Mouse (Mus musculus) heart, postnatal 0 days (tissue): ENCODE measurements around the gene Pan2. TPM values are rescaled to one million over a fixed set of nuclear protein-coding genes. Genes with fewer than 3 reads are reported as not detected.

ENCODE experiments used
- ATAC-seq: fragments of 200-750 bp; cut with Nextera tagmentation; 2 replicates; pipeline ENCODE4 v1.8.0; 2017; ENCODE audit warnings: low read depth, moderate number of reproducible peaks, moderate library complexity; ENCODE audit not compliant: insufficient read depth
- DNase-seq: peaks from one replicate; pipeline ENCODE4 v3.0.0-alpha.2; 2016; ENCODE audit warnings: low spot score
- H3K27ac ChIP-seq: fragments of 300-500 bp; sonication (generic); 2 replicates; pipeline ENCODE4 v1.5.1; 2014; ENCODE audit warnings: low read depth, mild to moderate bottlenecking
- H3K27me3 ChIP-seq: fragments of 300-500 bp; sonication (generic); 2 replicates; pipeline ENCODE4 v1.6.1; 2014; ENCODE audit warnings: low read length, mixed read lengths; ENCODE audit not compliant: control insufficient read depth, insufficient read depth
- H3K36me3 ChIP-seq: fragments of 300-500 bp; sonication (generic); replicated peaks from 2 replicates; pipeline ENCODE4 v1.6.1; 2014; ENCODE audit warnings: low read length, mixed read lengths; ENCODE audit not compliant: control insufficient read depth, insufficient read depth
- H3K4me1 ChIP-seq: fragments of 300-500 bp; sonication (generic); 2 replicates; pipeline ENCODE4 v1.6.1; 2014; ENCODE audit warnings: antibody characterized with exemption; ENCODE audit not compliant: control insufficient read depth, insufficient read depth
- H3K4me2 ChIP-seq: fragments of 300-500 bp; sonication (generic); 2 replicates; pipeline ENCODE4 v1.6.1; 2014; ENCODE audit warnings: low read depth, mild to moderate bottlenecking, low read length, moderate library complexity
- H3K4me3 ChIP-seq: fragments of 300-500 bp; sonication (generic); 2 replicates; pipeline ENCODE4 v1.5.1; 2014; ENCODE audit warnings: low read depth, low read length
- H3K9ac ChIP-seq: fragments of 300-500 bp; sonication (generic); replicated peaks from 2 replicates; pipeline ENCODE4 v1.6.1; 2014; ENCODE audit warnings: low read depth, low read length, mixed read lengths
- H3K9me3 ChIP-seq: fragments of 300-500 bp; sonication (generic); replicated peaks from 2 replicates; pipeline ENCODE4 v1.6.1; 2016; ENCODE audit warnings: low read length; ENCODE audit not compliant: control insufficient read depth
- CTCF ChIP-seq: IDR thresholded peaks from 2 replicates; pipeline ENCODE4 v1.5.1; 2016; ENCODE audit warnings: antibody characterized with exemption, control low read depth, low read depth
- EP300 ChIP-seq: IDR thresholded peaks from 2 replicates; pipeline ENCODE4 v1.6.1; 2016; ENCODE audit warnings: antibody characterized with exemption, low read depth
- WGBS: fragments of 180-500 bp; shearing (Covaris S2); extraction: QIAGEN DNeasy Blood & Tissue Kit; methylation state at CpG from one replicate; pipeline ENCODE4 v1.1.7; 2014; 5-methylcytosine and 5-hydroxymethylcytosine counted together
- polyA plus RNA-seq: library from polyadenylated mRNA; unstranded; fragments of >200 nt; fragmentation: Nextera tagmentation; extraction: Ambion mirVana; gene quantifications from 2 replicates; pipeline ENCODE4 v1.2.1, GENCODE M21; 2015
- total RNA-seq: library from RNA; depleted of rRNA; stranded (reverse); fragments of >200 nt; gene quantifications from 2 replicates; pipeline ENCODE4 v1.2.3, GENCODE M21; 2014; ENCODE audit warnings: low replicate concordance

Pan2 gene
- total and polyA plus RNA-seq, 2 experiments from 2014 or later: 13.4 to 24.1 TPM

- peak within 1 kb of the TSS; percentile 90 for H3K4me2 ChIP-seq
- ATAC-seq: peak; percentile 96
- H3K27ac ChIP-seq: peak within 1 kb of the TSS; percentile 97
- 1% methylated on average over 61 of the region's 61 CpGs for WGBS
- TF ChIP-seq EP300: no peak
- no peak for TF ChIP-seq CTCF
- H3K27me3 ChIP-seq: no peaks in the 10 kb centered on the region
- H3K4me1 ChIP-seq: peaks cover 41% of the 10 kb centered on the region
- no peaks in the 10 kb centered on the region for H3K36me3 ChIP-seq
- peak within 1 kb of the TSS; percentile 80 for H3K4me3 ChIP-seq
- H3K9ac ChIP-seq: peak within 1 kb of the TSS; percentile 86
- no peaks in the 10 kb centered on the region for H3K9me3 ChIP-seq
- DNase-seq: peak; percentile 97
Observed at GRCm38 (mm10) chr10:128337306-128338181, 34.4 kb downstream of the Pan2 start, which contains the start of gene Cs. TSS of gene Cs (plus strand) at chr10:128337734.

GRCm38 (mm10) chr10:128338415-128338814 lies 35.3 kb downstream of the Pan2 start:
- 5% methylated on average over 5 of the region's 5 CpGs for WGBS

GRCm38 (mm10) chr10:128338948-128339347 lies 35.8 kb downstream of the Pan2 start:
- H3K9me3 ChIP-seq: no peaks in the 10 kb centered on the region
- H3K9ac ChIP-seq: peak overlapping the region; percentile 86
- 20% methylated on average over 2 of the region's 2 CpGs for WGBS
- no peaks in the 10 kb centered on the region for H3K27me3 ChIP-seq
- ATAC-seq (no peak), DNase-seq (no peak)
- H3K4me1 ChIP-seq: peaks cover 49% of the 10 kb centered on the region
- H3K27ac ChIP-seq: peak overlapping the region; percentile 97
- H3K36me3 ChIP-seq: no peaks in the 10 kb centered on the region
- peak overlapping the region; percentile 80 for H3K4me3 ChIP-seq
- H3K4me2 ChIP-seq: peak overlapping the region; percentile 90
- TF ChIP-seq CTCF: no peak
- TF ChIP-seq EP300: no peak

More at GRCm38 (mm10) chr10:128338415-128338814, 35.3 kb downstream of the Pan2 start:
- Histone ChIP-seq H3K4me2 (peak overlapping the region; percentile 90), H3K9me3 (no peaks in the 10 kb centered on the region), H3K9ac (peak overlapping the region; percentile 86), H3K4me1 (peaks cover 48% of the 10 kb centered on the region), H3K27ac (peak overlapping the region; percentile 97), H3K27me3 (no peaks in the 10 kb centered on the region), H3K4me3 (peak overlapping the region; percentile 80), H3K36me3 (no peaks in the 10 kb centered on the region)
- no peak for TF ChIP-seq EP300
- no peak for TF ChIP-seq CTCF
- DNase-seq (no peak), ATAC-seq (no peak)

GRCm38 (mm10) chr10:128340257-128340656 lies 37.1 kb downstream of the Pan2 start:
- H3K4me3 ChIP-seq: no peak overlapping the region
- peaks cover 58% of the 10 kb centered on the region for H3K4me1 ChIP-seq
- peak overlapping the region; percentile 90; the same call in 1 of the 2 replicates for H3K4me2 ChIP-seq
- H3K27ac ChIP-seq: no peak overlapping the region
- TF ChIP-seq EP300 (no peak), CTCF (peak; percentile 31)
- 38% methylated on average over 2 of the region's 2 CpGs for WGBS
- H3K9me3 ChIP-seq: no peaks in the 10 kb centered on the region
- no peaks in the 10 kb centered on the region for H3K36me3 ChIP-seq
- H3K9ac ChIP-seq: no peak overlapping the region
- ATAC-seq: no peak
- DNase-seq: no peak
- H3K27me3 ChIP-seq: no peaks in the 10 kb centered on the region

- no peak for DNase-seq
- Histone ChIP-seq H3K9ac (no peak overlapping the region), H3K4me1 (peaks cover 44% of the 10 kb centered on the region; the same call in 1 of the 2 replicates), H3K9me3 (no peaks in the 10 kb centered on the region), H3K4me2 (no peak overlapping the region), H3K27me3 (no peaks in the 10 kb centered on the region), H3K27ac (no peak overlapping the region; the same call in 1 of the 2 replicates), H3K4me3 (no peak overlapping the region), H3K36me3 (no peaks in the 10 kb centered on the region)
- no peak for ATAC-seq
- 84% methylated on average over 1 of the region's 1 CpGs for WGBS
- TF ChIP-seq CTCF: no peak
- TF ChIP-seq EP300: no peak
Observed at GRCm38 (mm10) chr10:128343436-128343835, 40.3 kb downstream of the Pan2 start.
